Mouse (Mus musculus): Measurements from ENCODE around the gene Sh3d19.

DNA sequence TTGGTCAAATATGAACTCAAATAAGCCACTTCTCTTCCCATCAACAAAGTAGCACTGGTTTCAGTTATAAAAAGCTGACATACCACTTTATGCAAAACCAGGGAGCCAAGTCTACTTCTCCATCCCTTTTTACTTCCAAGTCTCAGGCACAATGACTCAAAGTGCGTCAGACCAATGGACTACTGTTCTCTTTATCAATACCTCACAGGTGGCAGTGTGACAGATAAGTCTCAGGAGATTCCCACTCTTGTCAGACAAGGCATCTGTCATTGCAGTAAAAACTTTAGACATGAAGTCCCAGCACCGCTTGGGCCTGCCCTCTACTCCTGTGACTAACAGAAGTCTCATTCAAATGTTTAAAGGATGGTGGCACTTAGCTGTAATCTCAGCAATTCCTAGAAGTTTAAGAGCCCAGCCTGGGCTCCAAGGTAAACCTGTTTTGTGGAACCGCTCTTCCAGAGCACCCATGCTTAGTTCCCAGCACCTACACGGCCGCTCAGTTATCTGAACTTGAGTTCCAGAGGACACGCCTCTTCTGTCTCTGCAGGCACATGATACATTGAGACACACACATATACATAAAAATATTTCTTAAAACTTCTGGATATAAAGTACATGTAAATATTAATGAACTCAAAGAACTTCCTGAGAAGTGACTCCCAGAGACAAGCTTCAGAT is 165.1 kb downstream of the Sh3d19 start:
- TF ChIP-seq CTCF (IDR thresholded peaks at IDR 0.05; ENCODE audit: low read depth), result no peak
- TF ChIP-seq EP300 (optimal IDR thresholded peaks at IDR 0.05), result no peak
